Mouse (Mus musculus) small intestine, adult 2 months (tissue): ENCODE data around the gene Cdk14.

Source experiments
- CTCF ChIP-seq: fragments of 200-500 bp; IDR thresholded peaks from 2 replicates; pipeline ENCODE4 v1.5.1; 2012; ENCODE audit warnings: low read depth, mild to moderate bottlenecking, control low read depth, inconsistent platforms, low read length, moderate library complexity, mixed read lengths; ENCODE audit not compliant: insufficient replicate concordance, insufficient read length; ENCODE audit errors: extremely low read depth
- POLR2A ChIP-seq: fragments of 200-500 bp; IDR thresholded peaks from 2 replicates; pipeline ENCODE4 v1.6.1; 2012; ENCODE audit warnings: low read depth, mild to moderate bottlenecking, control low read depth, inconsistent platforms, low read length, moderate library complexity

DNA sequence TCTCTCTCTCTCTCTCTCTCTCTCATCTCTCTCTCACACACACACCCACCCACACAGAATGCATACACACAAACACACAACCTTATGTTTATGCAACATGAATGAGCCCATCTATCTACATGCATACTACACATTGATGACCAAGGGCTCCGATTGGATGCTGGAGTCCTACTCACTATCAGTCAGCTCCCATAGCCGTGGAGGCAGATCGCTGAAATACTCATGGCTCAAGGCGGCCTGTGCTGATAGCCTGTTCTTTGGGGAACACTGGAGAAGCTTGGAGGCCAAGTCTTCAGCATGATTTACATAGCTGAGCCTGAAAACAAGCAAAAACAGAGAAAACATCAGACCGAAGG, 526.3 kb downstream of the Cdk14 start:
- TF ChIP-seq POLR2A (no peak), CTCF (no peak)
